Mouse (Mus musculus): ENCODE measurements around the gene Anxa6.

Anxa6 gene

GRCm38 (mm10) chr11:55033040-55033660 lies at the start of gene Anxa6:
Gene Anxa6 (minus strand): TSS chr11:55033445.
- DNase-seq (ENCODE audit: low spot score in 2 of 2) = peak; percentile 74 to 77

GRCm38 (mm10) chr11:55081206-55081605 lies 48.0 kb upstream of the Anxa6 start:
- no peak for DNase-seq (ENCODE audit: low spot score in 2 of 2)

GRCm38 (mm10) chr11:55079180-55079579 lies 45.9 kb upstream of the Anxa6 start:
- no peak for DNase-seq (ENCODE audit: low spot score in 2 of 2)

GRCm38 (mm10) chr11:55078502-55078901 lies 45.3 kb upstream of the Anxa6 start:
- peak in 1 of 2 experiments; percentile 38 for DNase-seq (ENCODE audit: low spot score in 2 of 2)

GRCm38 (mm10) chr11:55077331-55078231 lies 44.3 kb upstream of the Anxa6 start, which contains the start of gene Ccdc69:
Gene Ccdc69 (minus strand): TSS chr11:55078131.
- peak; percentile 59 to 76 for DNase-seq (ENCODE audit: low spot score in 2 of 2)

GRCm38 (mm10) chr11:55076234-55076633 lies 43.0 kb upstream of the Anxa6 start:
- DNase-seq (ENCODE audit: low spot score in 2 of 2) = no peak

- no peak for DNase-seq (ENCODE audit: low spot score in 2 of 2)
These were observed 42.4 kb upstream of the Anxa6 start for GRCm38 (mm10) chr11:55075602-55076001.

GRCm38 (mm10) chr11:55073191-55073590 lies 39.9 kb upstream of the Anxa6 start:
- no peak for DNase-seq (ENCODE audit: low spot score in 2 of 2)

GRCm38 (mm10) chr11:55072467-55072866 lies 39.2 kb upstream of the Anxa6 start:
- peak; percentile 40 to 46 for DNase-seq (ENCODE audit: low spot score in 2 of 2)

- no peak for DNase-seq (ENCODE audit: low spot score in 2 of 2)
These were observed 38.1 kb upstream of the Anxa6 start for GRCm38 (mm10) chr11:55071344-55071743.

GRCm38 (mm10) chr11:55069023-55069422 lies 35.8 kb upstream of the Anxa6 start:
- peak in 1 of 2 experiments; percentile 23 for DNase-seq (ENCODE audit: low spot score in 2 of 2)

- no peak for DNase-seq (ENCODE audit: low spot score in 2 of 2)
These were observed 33.7 kb upstream of the Anxa6 start for GRCm38 (mm10) chr11:55066921-55067320.

GRCm38 (mm10) chr11:55062856-55063255 lies 29.6 kb upstream of the Anxa6 start:
- no peak for DNase-seq (ENCODE audit: low spot score in 2 of 2)

GRCm38 (mm10) chr11:55060802-55061201 lies 27.6 kb upstream of the Anxa6 start:
- no peak for DNase-seq (ENCODE audit: low spot score in 2 of 2)

- DNase-seq (ENCODE audit: low spot score in 2 of 2) = no peak
These were observed 24.3 kb upstream of the Anxa6 start for GRCm38 (mm10) chr11:55057511-55057910.

GRCm38 (mm10) chr11:55050837-55051510 lies 17.7 kb upstream of the Anxa6 start:
- DNase-seq (ENCODE audit: low spot score in 2 of 2) = no peak

- peak; percentile 42 to 74 for DNase-seq (ENCODE audit: low spot score in 2 of 2)
These were observed 13.4 kb upstream of the Anxa6 start for GRCm38 (mm10) chr11:55046600-55046999.

GRCm38 (mm10) chr11:55041348-55041747 lies 8.1 kb upstream of the Anxa6 start:
- DNase-seq (ENCODE audit: low spot score in 2 of 2) = peak in 1 of 2 experiments; percentile 25

- DNase-seq (ENCODE audit: low spot score in 2 of 2) = peak; percentile 59 to 83
These were observed 6.3 kb upstream of the Anxa6 start for GRCm38 (mm10) chr11:55039591-55039990.

GRCm38 (mm10) chr11:55036601-55037000 lies 3.4 kb upstream of the Anxa6 start:
- no peak for DNase-seq (ENCODE audit: low spot score in 2 of 2)

GRCm38 (mm10) chr11:55032286-55032685 lies 959 bp downstream of the Anxa6 start:
- no peak for DNase-seq (ENCODE audit: low spot score in 2 of 2)

- no peak for DNase-seq (ENCODE audit: low spot score in 2 of 2)
These were observed 1.3 kb downstream of the Anxa6 start for GRCm38 (mm10) chr11:55031991-55032280.
